Mouse (Mus musculus) c-Kit-positive CD71-positive TER-119-negative erythroid progenitor cells, embryonic 14.5 days (primary cell): ENCODE measurements around the gene C130074G19Rik.

Source experiments
- DNase-seq: peaks from one replicate; pipeline ENCODE4 v3.0.0-alpha.2; 2013; ENCODE audit warnings: low read depth

Gene C130074G19Rik

GRCm38 (mm10) chr1:184882281-184883268, at the start of gene C130074G19Rik:
TSS of gene C130074G19Rik (minus strand) at chr1:184883218.
- DNase-seq = no peak

DNA sequence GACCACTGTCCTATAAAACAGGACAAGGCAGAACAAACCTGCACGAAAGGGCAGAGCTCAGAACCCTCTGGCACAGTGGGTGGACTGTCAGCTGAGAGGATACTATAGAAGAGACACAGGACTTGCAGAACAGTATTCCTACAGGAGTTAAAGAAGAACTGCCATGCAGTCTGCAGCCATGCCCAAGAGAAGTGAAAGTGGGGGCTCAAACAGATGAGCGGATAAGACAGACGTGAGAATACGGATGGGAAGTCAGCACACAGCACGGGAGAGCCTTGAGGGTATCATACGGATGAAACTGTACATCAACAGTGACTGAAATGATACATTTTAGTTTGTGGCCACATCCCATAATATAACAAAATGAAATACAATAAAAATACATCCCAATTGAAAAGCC, 48.1 kb upstream of the C130074G19Rik start:
- DNase-seq = no peak

GRCm38 (mm10) chr1:184928382-184928781, 45.4 kb upstream of the C130074G19Rik start:
- DNase-seq = peak; percentile 10

DNA sequence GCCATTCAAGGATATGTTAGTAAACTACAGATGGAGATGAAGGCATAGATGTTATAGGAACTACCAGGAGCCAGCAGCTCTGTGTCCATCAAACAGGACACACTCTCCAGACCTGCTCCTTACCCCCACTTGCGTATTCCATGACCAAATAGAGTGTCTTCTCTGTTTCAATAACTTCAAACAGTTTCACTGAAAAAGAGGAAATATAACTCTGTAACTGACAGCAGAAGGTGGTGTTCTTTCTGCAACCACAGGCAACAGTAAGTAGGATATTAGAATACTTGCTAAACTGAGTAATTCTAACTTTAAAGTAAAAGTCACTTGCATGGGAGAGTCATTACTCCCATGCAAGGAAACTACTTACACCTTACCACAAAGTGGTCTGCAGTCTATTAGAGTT, 44.9 kb upstream of the C130074G19Rik start:
- no peak for DNase-seq

GRCm38 (mm10) chr1:184922824-184923223, 39.8 kb upstream of the C130074G19Rik start:
- no peak for DNase-seq

- no peak for DNase-seq
Measured at GRCm38 (mm10) chr1:184920057-184920456, 37.0 kb upstream of the C130074G19Rik start.

DNA sequence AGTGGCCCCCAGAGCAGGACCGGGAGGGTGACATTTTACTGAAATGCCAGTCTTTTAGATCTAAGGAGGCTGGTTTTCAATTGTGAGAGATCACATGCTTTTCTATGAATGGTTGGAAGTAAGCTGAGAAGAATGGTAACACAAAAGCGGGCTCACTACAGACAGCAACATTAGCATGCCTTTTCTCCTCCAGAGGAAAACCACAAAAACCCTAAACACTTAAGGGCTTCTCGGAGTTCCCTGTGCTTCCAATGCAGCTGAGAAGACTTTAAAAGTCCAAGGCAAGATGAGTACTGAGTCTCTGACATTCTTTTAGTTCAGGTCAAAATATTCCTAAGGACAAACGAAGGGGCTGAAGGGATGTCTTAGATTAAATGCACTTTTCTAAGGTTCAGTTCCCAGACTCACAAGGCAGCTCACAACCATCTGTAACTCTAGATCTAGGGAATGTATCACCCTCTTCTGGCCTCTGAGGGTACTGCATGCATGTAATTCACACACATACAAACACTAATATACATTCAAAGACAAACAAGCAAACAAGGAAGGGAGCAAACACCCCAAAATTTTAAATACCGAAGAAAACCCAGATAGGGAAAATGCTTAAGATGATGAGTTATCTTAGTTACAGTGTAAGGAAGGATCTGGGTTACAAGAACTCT, 35.3 kb upstream of the C130074G19Rik start:
- peak; percentile 34 for DNase-seq

DNA sequence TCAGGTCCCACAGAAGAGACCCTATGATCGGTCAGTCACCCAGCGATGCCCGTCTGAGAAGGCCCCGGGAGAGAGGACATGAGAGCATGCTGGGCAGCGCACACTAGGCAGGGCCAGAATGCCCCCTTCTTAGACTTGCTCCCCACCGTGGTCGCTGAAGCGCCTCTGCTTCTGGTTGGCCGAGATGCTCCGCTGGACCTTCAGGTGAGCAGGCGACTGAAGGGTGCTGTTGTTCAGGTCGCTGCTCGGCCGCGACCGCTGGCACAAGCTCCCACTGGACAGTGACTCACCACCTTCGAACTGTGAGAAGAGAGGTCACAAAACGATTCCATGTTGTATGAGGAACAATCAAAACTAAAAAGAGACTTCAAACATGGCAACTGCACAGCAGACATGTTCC, 29.3 kb upstream of the C130074G19Rik start:
- DNase-seq = no peak

- DNase-seq = no peak
Measured at GRCm38 (mm10) chr1:184911861-184912260, 28.8 kb upstream of the C130074G19Rik start.

DNA sequence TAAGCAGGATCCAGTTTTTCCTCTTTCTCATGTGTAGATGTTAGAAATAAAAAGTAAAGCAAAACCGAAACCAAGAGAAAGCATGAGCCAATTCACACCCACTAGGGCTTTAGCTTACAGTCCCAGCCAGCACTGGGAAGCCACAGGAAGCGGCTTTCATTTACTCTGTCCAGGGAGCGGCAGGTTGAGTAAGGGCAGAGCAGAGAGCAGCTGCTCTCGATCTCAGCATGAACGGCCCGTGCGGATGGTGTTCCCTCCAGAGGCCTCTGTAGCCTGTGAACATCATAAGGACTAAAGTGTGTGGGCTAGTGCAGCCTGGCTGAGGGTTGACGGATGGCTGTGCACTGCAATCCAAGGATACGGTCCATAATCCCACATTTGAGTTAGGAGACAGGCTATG, 25.5 kb upstream of the C130074G19Rik start:
- DNase-seq = no peak

- DNase-seq = no peak
Measured at GRCm38 (mm10) chr1:184905904-184906745, 23.1 kb upstream of the C130074G19Rik start.

DNA sequence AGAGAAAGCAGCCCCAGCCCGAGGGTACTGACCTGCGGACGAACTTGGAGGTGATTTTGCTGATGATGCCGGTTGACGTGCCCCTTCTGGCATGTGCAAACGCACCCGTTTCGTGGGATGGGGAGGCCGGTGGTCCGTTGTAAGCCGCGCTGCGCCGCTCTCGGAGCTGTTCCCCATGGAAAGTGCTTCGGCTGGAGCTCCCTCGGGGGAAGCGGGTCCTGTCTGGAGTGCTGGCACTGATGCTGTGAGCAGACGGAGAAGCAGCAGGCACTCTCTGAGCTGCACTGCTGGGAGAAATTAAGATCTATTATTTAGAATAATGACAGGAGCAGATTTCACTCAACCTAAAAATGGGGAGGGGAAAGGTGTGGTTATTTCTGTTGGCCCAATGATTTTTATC, 22.4 kb upstream of the C130074G19Rik start:
- no peak for DNase-seq

- no peak for DNase-seq
Measured at GRCm38 (mm10) chr1:184903697-184904096, 20.7 kb upstream of the C130074G19Rik start.

DNA sequence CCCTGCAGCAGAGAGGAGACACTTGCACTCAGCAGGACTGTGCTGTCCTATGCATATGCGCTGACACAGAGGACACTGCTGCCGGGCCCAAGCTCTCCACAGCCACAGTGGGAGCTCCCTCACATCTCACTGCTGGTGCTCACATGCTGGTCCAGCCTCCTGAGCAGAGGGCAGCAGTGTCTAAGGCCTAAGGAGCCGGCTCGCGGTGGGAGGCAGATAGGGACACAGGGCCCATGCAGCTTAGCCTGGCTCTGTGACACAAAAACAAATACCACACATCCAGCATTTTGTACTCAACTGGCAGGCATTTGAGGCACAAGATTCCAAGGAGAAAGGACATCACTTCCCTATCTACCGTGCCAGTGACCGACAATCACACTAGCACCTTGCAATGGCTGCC, 19.9 kb upstream of the C130074G19Rik start:
- no peak for DNase-seq

DNA sequence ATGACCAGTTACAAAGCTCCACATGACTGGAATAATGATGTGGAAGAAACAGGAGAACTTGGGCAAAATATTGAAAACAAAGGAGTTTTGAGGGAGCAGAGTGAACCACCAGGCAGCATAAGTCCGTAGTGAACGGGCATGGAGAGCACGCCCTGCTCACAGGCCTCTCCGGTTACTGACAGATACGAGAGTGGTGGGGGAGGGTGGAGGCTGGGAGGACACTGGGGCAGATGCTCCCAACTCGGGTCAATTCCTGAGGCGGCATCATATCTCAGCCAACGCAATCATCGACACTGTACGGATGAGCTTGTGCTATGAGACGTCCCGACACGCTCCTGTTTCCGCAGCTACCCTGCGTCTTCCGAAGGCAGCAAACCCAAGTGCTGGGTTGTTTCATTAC, 14.3 kb upstream of the C130074G19Rik start:
- DNase-seq = no peak

DNA sequence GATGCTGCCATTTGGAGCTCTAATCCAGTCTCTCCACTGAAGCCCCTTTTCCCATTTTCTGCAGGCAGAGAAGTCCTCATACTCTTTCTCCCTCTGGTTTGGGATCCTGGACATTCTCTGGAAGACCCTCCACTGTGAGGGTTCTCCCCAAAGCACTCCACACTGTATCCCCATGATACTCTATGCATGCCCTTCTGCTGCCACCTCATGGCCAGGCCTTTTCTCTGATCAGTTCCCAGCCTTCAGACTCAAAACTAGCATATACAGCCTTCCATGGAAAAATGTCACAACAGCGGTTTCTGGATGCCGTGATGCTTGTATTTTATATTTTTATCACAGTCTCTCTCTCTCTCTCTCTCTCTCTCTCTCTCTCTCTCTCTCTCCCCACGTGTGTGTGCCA, 9.0 kb upstream of the C130074G19Rik start:
- DNase-seq = no peak

DNA sequence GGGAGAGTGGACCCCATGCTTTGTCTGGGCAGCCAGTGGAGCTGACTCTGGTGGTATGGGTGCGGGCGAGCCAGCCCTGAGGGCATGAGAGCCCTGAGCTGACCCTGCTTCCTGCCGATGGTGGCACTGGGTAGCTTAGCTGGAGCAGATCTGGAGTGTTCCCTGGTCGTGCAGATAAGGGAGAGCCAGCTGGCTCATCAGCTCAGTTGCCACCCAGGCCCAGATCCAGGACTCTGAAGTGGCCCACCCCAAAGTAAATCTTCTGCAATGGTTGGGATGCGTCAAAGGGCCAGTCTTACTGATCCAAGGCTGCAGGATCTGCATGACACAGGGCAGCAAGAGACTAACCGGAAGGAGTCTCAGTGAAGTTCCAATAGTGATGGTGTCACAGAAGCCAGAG, 6.4 kb upstream of the C130074G19Rik start:
- no peak for DNase-seq

DNA sequence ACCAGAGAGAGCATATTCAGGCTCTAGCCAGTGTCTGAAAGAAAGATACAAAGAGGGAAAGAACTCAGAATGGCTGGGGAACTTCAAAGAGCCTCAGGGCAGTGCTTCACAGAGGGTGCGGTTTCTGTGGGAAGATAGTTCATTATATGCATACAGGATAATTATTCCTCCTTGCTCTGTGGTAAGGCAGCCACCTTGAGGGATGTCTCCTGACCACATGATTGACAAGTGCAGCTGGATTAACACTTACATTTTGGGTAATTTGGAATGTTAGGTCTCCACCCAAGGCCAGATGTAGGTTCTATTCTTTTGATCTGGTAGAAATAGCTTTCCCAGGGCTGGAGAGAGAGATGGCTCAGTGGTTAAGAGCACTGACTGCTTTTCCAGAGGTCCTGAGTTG, 3.1 kb upstream of the C130074G19Rik start:
- no peak for DNase-seq

- DNase-seq = no peak
Measured at GRCm38 (mm10) chr1:184881861-184882260, 1.2 kb downstream of the C130074G19Rik start.

- no peak for DNase-seq
Measured at GRCm38 (mm10) chr1:184881211-184881610, 1.8 kb downstream of the C130074G19Rik start.

GRCm38 (mm10) chr1:184878860-184879259, 4.2 kb downstream of the C130074G19Rik start:
- no peak for DNase-seq

DNA sequence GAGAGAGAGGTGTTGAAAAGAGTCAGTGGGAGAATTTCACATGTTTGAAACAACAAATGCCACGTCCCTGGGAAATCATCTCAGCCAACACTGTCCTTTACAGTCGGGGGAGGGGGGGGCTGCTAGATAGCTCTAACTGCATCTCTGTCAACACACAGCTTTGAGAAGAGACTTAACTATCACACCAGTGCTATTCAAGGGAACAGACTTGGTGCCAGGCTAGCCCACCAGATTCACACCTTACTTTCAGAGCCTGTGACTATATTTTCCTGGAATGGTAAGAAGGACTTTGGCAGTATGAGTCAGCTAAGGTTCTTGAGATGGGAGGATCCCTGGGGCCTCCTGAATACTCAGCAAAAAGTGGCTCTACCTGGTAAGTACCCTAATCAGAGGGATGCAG, 5.7 kb downstream of the C130074G19Rik start:
- no peak for DNase-seq
